Mouse (Mus musculus) heart, embryonic 13.5 days (tissue): ENCODE data around the gene Atp13a3. TPM values are rescaled to one million over a fixed set of nuclear protein-coding genes. Genes with fewer than 3 reads are reported as not detected.
A peak's percentile ranks its signal among the peaks of the same experiment; 100 is the strongest.
"Not testable (repeated sequence)": the region's sequence is repeated elsewhere in the genome, so short reads cannot be mapped to it uniquely, and the experiment has no call there.

Source experiments
- ATAC-seq: fragments of 200-750 bp; cut with Nextera tagmentation; 2 replicates; pipeline ENCODE4 v1.8.0; 2017; ENCODE audit warnings: moderate TSS enrichment; ENCODE audit not compliant: insufficient number of reproducible peaks, low FRiP score, low TSS enrichment; ENCODE audit errors: extremely low read depth
- H3K27ac ChIP-seq: fragments of 300-500 bp; sonication (generic); replicated peaks from 2 replicates; pipeline ENCODE4 v1.5.1; 2015; ENCODE audit warnings: moderate library complexity, mild to moderate bottlenecking, inconsistent platforms
- H3K27me3 ChIP-seq: fragments of 300-500 bp; sonication (generic); replicated peaks from 2 replicates; pipeline ENCODE4 v1.6.1; 2015; ENCODE audit warnings: mild to moderate bottlenecking, inconsistent platforms
- H3K36me3 ChIP-seq: fragments of 300-500 bp; sonication (generic); 2 replicates; pipeline ENCODE4 v1.6.1; 2015; ENCODE audit warnings: mild to moderate bottlenecking, inconsistent platforms
- H3K4me1 ChIP-seq: fragments of 300-500 bp; sonication (generic); 2 replicates; pipeline ENCODE4 v1.6.1; 2015; ENCODE audit warnings: inconsistent platforms
- H3K4me2 ChIP-seq: fragments of 300-500 bp; sonication (generic); 2 replicates; pipeline ENCODE4 v1.6.1; 2015; ENCODE audit warnings: inconsistent platforms, mild to moderate bottlenecking, moderate library complexity
- H3K4me3 ChIP-seq: fragments of 300-500 bp; sonication (generic); 2 replicates; pipeline ENCODE4 v1.5.1; 2015; ENCODE audit warnings: moderate library complexity, mild to moderate bottlenecking, inconsistent platforms
- H3K9ac ChIP-seq: fragments of 300-500 bp; sonication (generic); 2 replicates; pipeline ENCODE4 v1.6.1; 2015; ENCODE audit warnings: inconsistent platforms, mild to moderate bottlenecking, moderate library complexity
- H3K9me3 ChIP-seq: fragments of 300-500 bp; sonication (generic); 2 replicates; pipeline ENCODE4 v1.6.1; 2016; ENCODE audit warnings: inconsistent platforms
- WGBS: fragments of 180-500 bp; shearing (Covaris S2); methylation state at CpG from one replicate; pipeline ENCODE4 v1.1.7; 2015; ENCODE audit warnings: mixed read lengths; 5-methylcytosine and 5-hydroxymethylcytosine counted together
- polyA plus RNA-seq: library from polyadenylated mRNA; unstranded; fragments of >200 nt; fragmentation: Nextera tagmentation; extraction: Ambion mirVana; gene quantifications from 2 replicates; pipeline ENCODE4 v1.2.1, GENCODE M21; 2015

Atp13a3 gene
- polyA plus RNA-seq, 1 experiment from 2014 or later: 6.8 TPM

DNA sequence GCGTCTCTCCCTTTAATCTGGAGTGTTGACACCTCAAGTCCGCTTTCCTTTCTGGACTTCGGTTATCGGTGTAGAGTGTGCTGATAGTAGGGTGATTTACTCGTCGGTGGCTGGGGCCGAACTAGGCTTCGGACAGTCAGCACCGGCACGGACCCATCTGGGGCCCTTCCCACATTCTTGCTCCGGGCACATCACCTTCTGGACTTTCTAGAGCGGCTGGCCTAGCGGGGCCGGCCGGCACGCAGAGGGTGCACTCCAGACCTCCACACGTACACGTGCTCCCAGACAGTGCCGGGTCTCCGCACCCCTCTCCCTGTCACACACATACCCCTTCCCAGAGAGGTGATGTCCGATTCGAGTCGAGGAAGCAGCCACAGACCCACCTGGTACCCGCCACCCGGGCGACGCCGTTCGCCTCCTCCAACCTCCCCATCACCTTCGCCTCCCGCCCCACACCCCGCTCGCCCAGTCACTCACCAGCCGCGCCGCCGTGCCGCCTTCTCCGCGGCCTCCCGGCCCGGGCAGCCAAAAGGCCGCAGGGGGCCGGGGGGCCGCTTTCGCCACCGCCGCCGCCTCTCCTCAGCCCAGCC lies 17.8 kb downstream of the Atp13a3 start:
- Histone ChIP-seq H3K9ac (peak overlapping the region; percentile 96), H3K4me2 (peak overlapping the region; percentile 92), H3K27ac (peak overlapping the region; percentile 81), H3K27me3 (no peaks in the 10 kb centered on the region; the same call in 1 of the 2 replicates), H3K9me3 (0 out of 2 replicates have a peak, but pooled peaks cover 1% of the 10 kb centered on the region), H3K4me3 (peak overlapping the region; percentile 81), H3K4me1 (peaks cover 33% of the 10 kb centered on the region), H3K36me3 (peaks cover 24% of the 10 kb centered on the region)
- under 1% methylated on average over 47 of the region's 49 CpGs for WGBS
- ATAC-seq: peak; percentile 10; the same call in 1 of the 2 replicates

GRCm38 (mm10) chr16:30386911-30387439 lies 18.8 kb downstream of the Atp13a3 start:
- ATAC-seq: no peak
- Histone ChIP-seq H3K4me2 (peak overlapping the region; percentile 92), H3K9me3 (no peaks in the 10 kb centered on the region), H3K4me3 (peak overlapping the region; percentile 81), H3K9ac (no peak overlapping the region), H3K27ac (no peak overlapping the region), H3K4me1 (peaks cover 33% of the 10 kb centered on the region), H3K36me3 (peaks cover 32% of the 10 kb centered on the region), H3K27me3 (no peaks in the 10 kb centered on the region; the same call in 1 of the 2 replicates)
- 87% methylated on average over 8 of the region's 8 CpGs for WGBS

DNA sequence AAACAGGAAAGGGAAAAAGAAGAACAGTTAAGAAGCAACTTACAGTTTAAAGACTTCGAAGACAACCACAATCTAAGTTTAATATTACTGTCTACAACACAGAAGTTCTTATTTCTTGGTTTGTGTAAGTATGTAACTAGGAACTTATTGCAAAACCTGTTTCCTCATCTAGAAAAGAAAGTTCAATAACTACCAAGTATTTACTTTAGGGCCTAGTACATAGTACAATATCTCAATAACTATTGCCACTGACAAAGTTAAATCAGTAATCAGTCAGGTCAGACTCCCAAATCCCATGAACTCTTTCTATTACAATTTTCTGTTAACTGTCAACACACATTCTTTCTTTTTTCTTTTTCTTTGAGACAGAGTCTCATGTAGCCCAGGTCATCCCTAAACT lies 20.2 kb downstream of the Atp13a3 start:
- Histone ChIP-seq H3K4me2 (no peak overlapping the region), H3K9ac (no peak overlapping the region), H3K4me1 (peaks cover 31% of the 10 kb centered on the region), H3K9me3 (no peaks in the 10 kb centered on the region), H3K36me3 (peaks cover 32% of the 10 kb centered on the region), H3K27ac (no peak overlapping the region), H3K27me3 (no peaks in the 10 kb centered on the region; the same call in 1 of the 2 replicates), H3K4me3 (no peak overlapping the region)
- ATAC-seq: no peak
- 85% methylated on average over 1 of the region's 1 CpGs for WGBS

DNA sequence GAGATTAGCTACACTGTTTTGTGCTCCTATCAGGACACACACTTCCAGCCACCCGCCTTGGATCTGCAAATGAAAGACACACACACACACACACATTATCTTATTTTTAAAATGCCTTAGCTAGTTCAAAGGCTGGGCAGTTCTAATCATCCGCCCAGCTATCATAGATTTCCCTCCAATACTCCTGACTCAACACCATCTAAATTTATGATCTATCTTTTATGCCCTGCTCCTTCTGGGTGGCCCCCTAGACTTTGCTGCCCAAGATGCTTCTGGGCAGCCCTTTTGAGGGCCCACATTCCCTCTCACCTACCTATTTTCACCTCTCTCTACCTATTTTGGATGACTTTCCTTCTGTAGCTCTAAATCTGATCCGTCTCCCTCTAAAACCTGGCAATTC lies 29.5 kb downstream of the Atp13a3 start:
- no peak overlapping the region for H3K9ac ChIP-seq
- 55% methylated on average over 3 of the region's 3 CpGs for WGBS
- no peak overlapping the region for H3K4me3 ChIP-seq
- H3K36me3 ChIP-seq: peaks cover 7% of the 10 kb centered on the region
- no peak overlapping the region for H3K27ac ChIP-seq
- H3K27me3 ChIP-seq: no peaks in the 10 kb centered on the region
- H3K9me3 ChIP-seq: no peaks in the 10 kb centered on the region
- peaks cover 8% of the 10 kb centered on the region; the same call in 1 of the 2 replicates for H3K4me1 ChIP-seq
- H3K4me2 ChIP-seq: no peak overlapping the region
- no peak for ATAC-seq

DNA sequence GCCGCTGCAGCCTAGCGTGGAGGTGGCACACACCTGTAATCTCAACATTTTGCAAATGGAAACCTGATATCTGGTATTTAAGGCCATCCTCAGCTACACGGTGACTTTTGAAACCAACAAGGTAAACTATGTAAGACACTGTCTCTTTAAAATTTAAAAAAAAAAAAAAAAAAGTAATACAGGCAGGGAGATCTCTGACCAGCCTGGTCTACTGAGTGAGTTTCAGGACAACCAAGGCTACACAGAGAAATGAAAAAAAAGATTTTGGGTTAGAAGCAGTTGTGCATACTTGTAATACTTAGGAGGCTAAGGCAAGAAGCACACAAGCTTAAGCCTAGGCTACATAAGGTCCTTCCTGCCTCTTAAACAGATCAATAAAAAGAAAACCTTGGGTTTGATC lies 30.8 kb downstream of the Atp13a3 start:
- Histone ChIP-seq H3K4me2 (no peak overlapping the region), H3K4me3 (no peak overlapping the region), H3K9me3 (no peaks in the 10 kb centered on the region), H3K36me3 (peaks cover 3% of the 10 kb centered on the region; the same call in 1 of the 2 replicates), H3K9ac (no peak overlapping the region), H3K27ac (no peak overlapping the region), H3K4me1 (peaks cover 8% of the 10 kb centered on the region; the same call in 1 of the 2 replicates), H3K27me3 (no peaks in the 10 kb centered on the region)
- ATAC-seq: no peak
- WGBS: 91% methylated on average over 3 of the region's 3 CpGs

DNA sequence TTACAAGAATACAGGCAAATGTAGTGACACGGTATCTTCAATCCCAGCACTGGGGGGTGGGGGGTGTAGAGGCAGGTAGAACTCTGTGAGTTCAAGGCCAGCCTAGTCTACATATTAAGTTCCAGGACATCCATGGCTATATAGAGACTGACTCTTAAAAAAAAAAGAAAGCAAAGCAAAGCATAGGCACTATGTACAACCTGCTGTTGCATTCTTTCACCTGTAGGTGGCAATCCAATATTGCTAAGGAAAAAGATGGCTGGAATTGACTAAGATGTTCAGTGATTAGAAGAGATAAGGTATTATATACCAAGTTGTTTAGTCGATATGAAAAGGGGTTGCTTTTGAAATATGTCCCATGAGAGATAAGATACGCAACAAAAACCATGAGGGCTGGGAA lies 31.5 kb downstream of the Atp13a3 start:
- Histone ChIP-seq H3K27ac (no peak overlapping the region), H3K36me3 (0 out of 2 replicates have a peak, but pooled peaks cover 2% of the 10 kb centered on the region), H3K9me3 (no peaks in the 10 kb centered on the region), H3K4me1 (peaks cover 8% of the 10 kb centered on the region; the same call in 1 of the 2 replicates), H3K9ac (no peak overlapping the region), H3K4me2 (no peak overlapping the region), H3K4me3 (no peak overlapping the region), H3K27me3 (no peaks in the 10 kb centered on the region)
- 62% methylated on average over 3 of the region's 3 CpGs for WGBS
- no peak for ATAC-seq

DNA sequence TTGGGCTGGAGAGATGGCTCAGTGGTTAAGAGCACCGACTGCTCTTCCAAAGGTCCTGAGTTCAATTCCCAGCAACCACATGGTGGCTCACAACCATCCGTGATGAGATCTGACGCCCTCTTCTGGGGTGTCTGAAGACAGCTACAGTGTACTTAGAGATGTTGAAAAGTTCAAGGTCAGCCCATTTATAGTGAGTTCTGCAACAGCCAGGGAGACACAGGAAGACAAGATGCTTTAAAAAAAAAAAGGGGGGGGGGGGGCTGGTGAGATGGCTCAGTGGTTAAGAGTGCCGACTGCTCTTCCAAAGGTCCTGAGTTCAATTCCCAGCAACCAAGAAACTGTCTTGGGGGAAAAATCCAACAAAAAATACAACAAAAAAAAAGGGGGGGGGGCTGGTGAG lies 32.5 kb downstream of the Atp13a3 start:
- not testable (repeated sequence) for H3K4me2 ChIP-seq, H3K36me3 ChIP-seq, H3K4me1 ChIP-seq, H3K27me3 ChIP-seq, H3K27ac ChIP-seq, H3K9me3 ChIP-seq, ATAC-seq, H3K9ac ChIP-seq, H3K4me3 ChIP-seq
- 80% methylated on average over 4 of the region's 4 CpGs for WGBS

GRCm38 (mm10) chr16:30367395-30367794 lies 38.4 kb downstream of the Atp13a3 start:
- no peak overlapping the region for H3K9ac ChIP-seq
- H3K4me1 ChIP-seq: no peaks in the 10 kb centered on the region
- H3K4me3 ChIP-seq: no peak overlapping the region
- ATAC-seq: no peak
- H3K4me2 ChIP-seq: no peak overlapping the region
- H3K27ac ChIP-seq: no peak overlapping the region
- no peaks in the 10 kb centered on the region for H3K9me3 ChIP-seq
- peaks cover 9% of the 10 kb centered on the region for H3K36me3 ChIP-seq
- 76% methylated on average over 2 of the region's 2 CpGs for WGBS
- H3K27me3 ChIP-seq: no peaks in the 10 kb centered on the region

GRCm38 (mm10) chr16:30364604-30365003 lies 41.2 kb downstream of the Atp13a3 start:
- ATAC-seq: no peak
- H3K27ac ChIP-seq: no peak overlapping the region
- H3K27me3 ChIP-seq: no peaks in the 10 kb centered on the region
- no peak overlapping the region for H3K4me2 ChIP-seq
- no peaks in the 10 kb centered on the region for H3K9me3 ChIP-seq
- peaks cover 9% of the 10 kb centered on the region for H3K36me3 ChIP-seq
- H3K4me3 ChIP-seq: no peak overlapping the region
- no peak overlapping the region for H3K9ac ChIP-seq
- H3K4me1 ChIP-seq: no peaks in the 10 kb centered on the region
- whole genome bisulfite sequencing: 83% methylated on average over 6 of the region's 6 CpGs

- H3K36me3 ChIP-seq: peaks cover 13% of the 10 kb centered on the region
- H3K9ac ChIP-seq: no peak overlapping the region
- no peak overlapping the region for H3K27ac ChIP-seq
- no peaks in the 10 kb centered on the region for H3K9me3 ChIP-seq
- WGBS: 70% methylated on average over 3 of the region's 3 CpGs
- no peak overlapping the region for H3K4me3 ChIP-seq
- H3K4me2 ChIP-seq: no peak overlapping the region
- ATAC-seq: no peak
- no peaks in the 10 kb centered on the region for H3K4me1 ChIP-seq
- H3K27me3 ChIP-seq: no peaks in the 10 kb centered on the region
Measured at GRCm38 (mm10) chr16:30362528-30362927, 43.2 kb downstream of the Atp13a3 start.

DNA sequence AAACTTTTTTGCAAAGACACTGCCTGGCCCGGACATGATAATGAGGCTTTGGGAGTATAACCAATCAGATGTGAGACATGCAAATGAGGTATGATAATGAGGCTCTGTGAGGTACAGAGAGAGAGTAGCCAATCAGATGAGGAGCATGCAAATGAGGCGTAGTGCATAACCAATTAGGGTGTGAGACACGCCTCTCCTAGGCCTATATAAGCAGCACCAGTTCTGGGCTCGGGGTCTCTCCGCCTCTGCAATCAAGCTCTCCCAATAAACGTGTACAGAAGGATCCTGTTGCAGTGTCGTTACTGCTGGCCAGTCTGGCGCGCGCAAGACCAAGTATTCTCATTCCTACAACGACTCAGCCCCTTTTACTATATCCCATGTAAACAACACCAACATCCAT lies 52.3 kb downstream of the Atp13a3 start:
- H3K4me1 ChIP-seq, H3K27ac ChIP-seq, H3K4me3 ChIP-seq, H3K9ac ChIP-seq, H3K9me3 ChIP-seq, H3K27me3 ChIP-seq, H3K4me2 ChIP-seq, ATAC-seq: not testable (repeated sequence)
- 90% methylated on average over 11 of the region's 11 CpGs for WGBS
- H3K36me3 ChIP-seq: peaks cover 56% of the 10 kb centered on the region

DNA sequence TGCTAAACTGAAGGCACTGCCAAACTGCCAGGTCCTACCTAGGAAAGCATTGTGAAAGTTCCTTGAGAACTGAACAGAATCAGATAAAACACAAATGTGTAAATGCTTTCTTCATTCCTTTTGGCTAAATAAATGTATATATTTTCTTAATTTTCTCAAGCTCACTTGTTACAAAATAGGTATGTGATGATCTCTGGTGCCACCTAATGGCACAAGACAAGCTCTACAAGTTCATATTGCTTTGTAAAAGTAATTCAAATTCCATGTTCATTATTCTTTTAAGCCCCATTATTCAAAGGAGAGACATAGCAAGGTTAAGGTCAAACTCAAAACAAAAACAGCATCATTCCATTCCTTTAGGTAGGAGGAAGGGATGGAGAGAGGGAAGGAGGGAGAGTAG lies 91.5 kb downstream of the Atp13a3 start:
- Histone ChIP-seq H3K27ac (no peak overlapping the region), H3K9ac (no peak overlapping the region), H3K36me3 (peaks cover 32% of the 10 kb centered on the region), H3K4me3 (no peak overlapping the region), H3K27me3 (peaks cover 29% of the 10 kb centered on the region), H3K9me3 (no peaks in the 10 kb centered on the region), H3K4me1 (peaks cover 8% of the 10 kb centered on the region), H3K4me2 (no peak overlapping the region)
- no peak for ATAC-seq
